Mouse (Mus musculus): ENCODE results near the gene Cdkn1c. TPM values are rescaled to one million over a fixed set of nuclear protein-coding genes. Genes with fewer than 3 reads are reported as not detected.

Gene Cdkn1c
- polyA plus RNA-seq, 1 experiment from 2014 or later: 672 TPM

DNA sequence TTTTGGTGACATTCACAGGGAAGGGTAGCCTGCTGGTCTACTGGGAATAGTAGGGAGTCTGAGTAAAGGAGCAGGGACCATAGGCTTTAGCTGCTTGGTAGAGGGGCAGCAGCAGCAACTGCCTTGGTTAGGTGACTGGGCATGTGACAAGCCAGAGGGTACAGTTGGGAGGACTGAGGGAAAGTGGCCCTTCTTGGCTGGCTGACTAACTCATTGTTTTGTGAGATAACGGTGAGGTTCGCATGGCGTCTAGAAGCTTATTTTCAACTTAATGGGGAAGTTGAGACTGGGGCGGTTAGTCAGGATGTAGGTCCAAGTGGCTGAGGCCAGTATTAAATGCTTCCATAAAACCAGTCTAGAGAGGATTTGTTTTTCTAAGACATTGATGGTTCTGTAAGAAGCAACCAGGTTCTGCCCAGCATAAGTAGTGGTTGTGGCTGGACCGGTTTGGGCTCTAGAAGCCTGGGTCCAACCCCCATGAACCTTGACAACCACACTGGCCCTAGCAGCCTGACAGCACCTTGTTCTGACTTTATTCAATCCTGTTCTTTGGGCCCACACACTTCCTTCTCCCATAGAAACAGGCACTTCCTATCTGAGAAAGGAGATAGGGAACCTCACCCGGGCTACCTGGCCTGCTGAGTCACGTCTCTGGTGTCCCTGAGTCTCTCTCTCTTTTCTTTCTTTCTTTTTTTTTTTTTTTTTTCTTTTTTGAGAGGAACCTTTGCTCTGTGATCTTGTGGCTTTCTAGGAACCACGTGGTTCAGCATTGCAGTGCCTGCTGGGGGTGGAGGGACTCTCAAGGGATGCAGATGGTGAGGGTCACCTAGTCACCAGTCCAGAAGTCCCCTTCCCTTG, 34.5 kb upstream of the Cdkn1c start:
- no peaks in the 10 kb centered on the region for H3K9me3 ChIP-seq
- WGBS: 69% methylated on average over 8 of the region's 8 CpGs
- H3K4me2 ChIP-seq (replicated peaks): no peak overlapping the region
- H3K27me3 ChIP-seq (replicated peaks): peaks cover under 1% of the 10 kb centered on the region; the same call in 1 of the 2 replicates
- H3K9ac ChIP-seq: no peak overlapping the region
- no peak overlapping the region for H3K27ac ChIP-seq
- ATAC-seq: 0 out of 2 replicates have a peak, but pooled peaks have one; percentile 26
- no peaks in the 10 kb centered on the region for H3K36me3 ChIP-seq
- no peak overlapping the region for H3K4me3 ChIP-seq (replicated peaks)
- no peaks in the 10 kb centered on the region for H3K4me1 ChIP-seq (replicated peaks)

DNA sequence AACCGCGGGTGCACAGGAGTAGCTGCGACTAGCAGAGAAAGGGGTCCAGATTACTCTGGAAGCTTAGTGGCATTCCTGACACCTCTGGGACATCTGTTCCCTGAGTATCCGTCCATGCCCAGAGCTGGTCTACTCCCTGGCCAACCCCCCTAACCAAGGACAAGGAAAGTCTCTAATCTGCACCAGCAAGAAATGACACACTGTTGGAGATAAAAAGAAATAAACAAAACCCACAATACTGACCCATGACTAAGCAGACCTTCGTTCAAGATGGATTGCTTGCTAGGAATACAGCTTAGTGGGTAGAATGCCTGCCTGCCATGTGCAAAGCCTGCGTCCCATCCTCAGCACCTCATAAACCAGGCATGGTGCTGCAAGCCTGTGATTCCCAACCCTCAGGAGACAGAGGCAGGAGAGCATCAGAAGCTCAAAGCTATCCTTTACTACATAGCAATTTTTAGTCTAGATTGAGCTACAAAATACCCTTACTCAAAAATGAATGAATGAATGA, 32.8 kb upstream of the Cdkn1c start:
- no peaks in the 10 kb centered on the region for H3K4me1 ChIP-seq (replicated peaks)
- 75% methylated on average over 6 of the region's 6 CpGs for WGBS

DNA sequence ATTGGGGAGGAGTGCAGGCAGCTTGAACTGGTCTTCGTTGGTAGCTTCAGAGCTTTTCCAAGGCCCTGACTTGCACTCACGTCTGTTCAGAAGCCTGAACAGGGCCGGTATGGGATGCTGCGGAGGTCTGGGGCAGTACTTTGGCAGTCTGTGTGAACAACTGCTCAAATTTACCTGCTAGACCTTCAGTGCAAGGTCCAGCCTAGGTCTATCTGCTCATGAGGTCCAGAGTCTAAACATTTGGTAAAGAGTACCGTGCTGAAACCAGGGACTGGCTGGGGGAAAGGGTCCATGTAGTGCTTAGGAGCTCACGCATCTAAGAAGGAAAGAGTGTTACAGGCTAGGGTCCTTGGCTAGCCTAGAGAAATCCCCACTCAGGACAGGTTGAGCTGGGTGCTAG, 28.9 kb upstream of the Cdkn1c start:
- Histone ChIP-seq H3K4me3 (replicated peaks) (no peak overlapping the region), H3K27ac (no peak overlapping the region), H3K9me3 (no peaks in the 10 kb centered on the region), H3K4me2 (replicated peaks) (no peak overlapping the region), H3K4me1 (replicated peaks) (no peaks in the 10 kb centered on the region), H3K9ac (no peak overlapping the region), H3K27me3 (replicated peaks) (no peaks in the 10 kb centered on the region; the same call in 1 of the 2 replicates), H3K36me3 (no peaks in the 10 kb centered on the region)
- WGBS: 80% methylated on average over 6 of the region's 6 CpGs
- ATAC-seq: no peak

More for the DNA sequence above, 32.8 kb upstream of the Cdkn1c start:
- Histone ChIP-seq H3K27me3 (replicated peaks) (no peaks in the 10 kb centered on the region; the same call in 1 of the 2 replicates), H3K9ac (no peak overlapping the region), H3K4me2 (replicated peaks) (no peak overlapping the region), H3K4me3 (replicated peaks) (no peak overlapping the region), H3K27ac (no peak overlapping the region), H3K9me3 (no peaks in the 10 kb centered on the region), H3K36me3 (no peaks in the 10 kb centered on the region)
- ATAC-seq: no peak

DNA sequence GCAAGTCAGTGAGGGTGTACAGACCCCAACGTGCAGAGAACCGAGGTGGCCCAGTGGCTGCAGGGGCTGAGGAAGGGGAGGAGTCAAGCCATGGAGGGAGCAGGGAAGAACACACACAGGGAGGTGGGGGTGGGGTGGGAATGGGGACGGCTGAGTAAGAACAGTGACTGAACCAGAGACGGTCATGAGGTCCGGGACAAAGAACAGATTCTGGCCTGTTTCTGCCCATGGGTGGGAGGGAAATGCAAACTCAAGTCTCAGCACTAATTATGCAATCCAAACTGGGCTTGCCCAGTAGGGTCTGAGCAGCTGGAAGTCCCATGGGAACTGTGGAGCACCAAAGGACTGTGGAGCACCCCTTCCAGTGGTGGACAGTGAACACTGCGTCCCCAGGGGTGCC, 21.7 kb upstream of the Cdkn1c start:
- H3K36me3 ChIP-seq: no peaks in the 10 kb centered on the region
- WGBS: 10% methylated on average over 6 of the region's 6 CpGs
- no peaks in the 10 kb centered on the region for H3K27me3 ChIP-seq (replicated peaks)
- no peak overlapping the region for H3K4me2 ChIP-seq (replicated peaks)
- H3K9ac ChIP-seq: no peak overlapping the region
- 0 out of 2 replicates have a peak, but pooled peaks cover 5% of the 10 kb centered on the region for H3K4me1 ChIP-seq (replicated peaks)
- H3K27ac ChIP-seq: no peak overlapping the region
- 0 out of 2 replicates have a peak, but pooled peaks have one; percentile 32 for ATAC-seq
- H3K4me3 ChIP-seq (replicated peaks): no peak overlapping the region
- H3K9me3 ChIP-seq: no peaks in the 10 kb centered on the region

DNA sequence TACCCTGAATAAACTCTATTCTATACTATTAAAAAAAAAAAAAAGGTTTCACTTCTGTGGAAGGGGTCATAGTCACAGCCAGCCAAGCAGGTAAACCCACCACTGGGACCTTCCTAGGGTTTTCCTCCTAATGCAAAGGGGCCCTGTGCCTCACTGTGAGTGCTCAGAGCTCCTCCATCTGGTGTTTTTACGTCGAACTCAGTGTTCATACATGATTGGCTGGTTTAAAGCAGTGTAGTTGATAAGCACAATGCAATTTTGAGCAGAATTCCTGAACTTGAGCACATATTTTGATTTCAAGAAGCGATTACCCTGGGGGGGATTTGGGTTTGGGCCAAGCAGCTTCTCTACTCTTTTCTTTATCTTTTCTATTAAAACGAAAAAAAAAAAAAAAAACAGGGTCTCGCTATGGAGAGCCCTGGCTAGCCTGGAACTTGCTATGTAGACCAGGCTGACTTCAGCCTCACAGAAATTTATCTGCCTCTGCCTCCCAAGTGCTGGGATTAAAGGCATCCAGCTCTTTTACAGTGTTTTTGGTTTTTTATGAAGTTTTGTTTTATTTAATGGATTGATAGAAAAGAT, 21.0 kb upstream of the Cdkn1c start:
- Histone ChIP-seq H3K27me3 (replicated peaks) (no peaks in the 10 kb centered on the region), H3K4me3 (replicated peaks) (no peak overlapping the region), H3K4me2 (replicated peaks) (no peak overlapping the region), H3K9ac (no peak overlapping the region), H3K27ac (no peak overlapping the region), H3K9me3 (no peaks in the 10 kb centered on the region), H3K36me3 (no peaks in the 10 kb centered on the region), H3K4me1 (replicated peaks) (0 out of 2 replicates have a peak, but pooled peaks cover 9% of the 10 kb centered on the region)
- 57% methylated on average over 5 of the region's 5 CpGs for WGBS
- ATAC-seq: no peak

DNA sequence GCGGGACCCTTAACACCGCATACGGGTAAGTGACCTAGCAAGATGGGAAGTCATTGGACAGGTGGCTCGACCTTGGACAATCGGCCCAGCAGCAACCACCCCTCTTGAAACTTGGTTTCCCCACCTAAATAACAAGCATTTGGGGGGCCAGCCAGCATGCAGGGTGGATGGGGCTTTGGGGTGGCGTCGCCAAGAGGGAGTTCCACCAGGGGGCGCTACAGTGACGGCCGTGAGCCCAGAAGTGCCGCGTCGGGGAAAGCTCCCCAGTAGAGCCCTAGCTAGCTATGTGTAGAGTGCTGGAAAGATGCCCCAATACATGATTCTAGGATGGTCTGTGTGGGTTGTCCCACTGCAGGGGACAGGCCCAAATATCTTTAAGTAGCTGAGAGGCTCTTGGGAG, 19.6 kb upstream of the Cdkn1c start:
- Histone ChIP-seq H3K27me3 (replicated peaks) (no peaks in the 10 kb centered on the region), H3K4me1 (replicated peaks) (peaks cover 12% of the 10 kb centered on the region; the same call in 1 of the 2 replicates), H3K36me3 (no peaks in the 10 kb centered on the region), H3K4me3 (replicated peaks) (no peak overlapping the region), H3K9me3 (no peaks in the 10 kb centered on the region), H3K9ac (no peak overlapping the region), H3K27ac (no peak overlapping the region), H3K4me2 (replicated peaks) (no peak overlapping the region)
- no peak for ATAC-seq
- 36% methylated on average over 13 of the region's 13 CpGs for WGBS

DNA sequence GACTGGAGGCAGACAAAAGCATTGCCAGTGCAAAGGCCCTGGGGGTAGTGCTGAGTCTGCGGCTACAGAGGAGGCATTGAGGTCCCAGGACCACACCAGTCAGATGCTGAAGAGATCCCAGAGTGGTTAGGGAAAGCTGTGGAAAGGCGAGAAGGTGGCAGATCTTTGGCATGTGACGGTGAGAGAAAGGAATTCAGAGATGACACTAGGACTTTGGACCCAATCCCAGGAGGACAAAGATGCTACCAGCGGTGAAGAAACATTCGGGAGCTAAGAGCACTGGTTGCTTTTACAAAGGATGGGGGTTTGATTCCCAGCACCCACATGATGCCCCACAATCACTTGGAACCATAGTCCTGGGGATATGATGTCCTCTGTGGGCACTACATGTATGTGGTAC, 16.9 kb upstream of the Cdkn1c start:
- Histone ChIP-seq H3K27me3 (replicated peaks) (no peaks in the 10 kb centered on the region), H3K4me3 (replicated peaks) (no peak overlapping the region), H3K9ac (no peak overlapping the region), H3K4me1 (replicated peaks) (peaks cover 13% of the 10 kb centered on the region; the same call in 1 of the 2 replicates), H3K9me3 (no peaks in the 10 kb centered on the region), H3K4me2 (replicated peaks) (no peak overlapping the region), H3K27ac (no peak overlapping the region), H3K36me3 (no peaks in the 10 kb centered on the region)
- 89% methylated on average over 5 of the region's 5 CpGs for WGBS
- no peak for ATAC-seq

DNA sequence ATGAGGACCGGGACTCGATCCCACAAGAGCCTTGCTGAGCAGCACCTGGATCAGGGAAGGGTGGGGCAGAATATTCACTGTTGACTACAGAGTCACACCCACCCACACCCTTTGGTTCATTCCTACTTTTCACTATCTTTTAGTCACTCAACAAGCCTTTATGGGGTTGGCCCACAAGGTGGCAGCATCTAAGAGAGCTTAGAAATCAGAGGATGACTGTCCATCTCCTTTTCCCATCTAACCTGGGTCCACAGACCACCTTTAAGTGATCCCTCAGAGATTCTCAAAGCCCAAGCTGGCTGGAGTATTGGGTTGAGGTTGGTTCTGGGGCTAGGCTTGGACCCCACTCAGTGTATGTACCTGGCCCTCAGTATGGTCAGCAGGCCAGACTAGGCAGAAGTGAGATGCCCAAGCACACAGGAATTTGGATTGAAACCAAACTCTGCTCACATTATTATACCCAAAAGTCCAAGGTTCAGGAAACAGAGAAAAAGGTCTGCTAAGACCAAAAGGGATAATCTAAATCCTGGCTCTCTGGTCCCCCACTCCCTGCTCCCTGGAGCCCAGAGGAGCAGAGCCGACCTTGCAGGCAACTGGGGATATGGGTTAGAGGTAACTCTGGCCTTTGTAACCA, 16.0 kb upstream of the Cdkn1c start:
- Histone ChIP-seq H3K4me3 (replicated peaks) (no peak overlapping the region), H3K9ac (no peak overlapping the region), H3K27me3 (replicated peaks) (no peaks in the 10 kb centered on the region), H3K36me3 (no peaks in the 10 kb centered on the region), H3K27ac (no peak overlapping the region), H3K4me1 (replicated peaks) (peaks cover 8% of the 10 kb centered on the region; the same call in 1 of the 2 replicates), H3K4me2 (replicated peaks) (no peak overlapping the region), H3K9me3 (no peaks in the 10 kb centered on the region)
- 76% methylated on average over 3 of the region's 3 CpGs for WGBS
- no peak for ATAC-seq

DNA sequence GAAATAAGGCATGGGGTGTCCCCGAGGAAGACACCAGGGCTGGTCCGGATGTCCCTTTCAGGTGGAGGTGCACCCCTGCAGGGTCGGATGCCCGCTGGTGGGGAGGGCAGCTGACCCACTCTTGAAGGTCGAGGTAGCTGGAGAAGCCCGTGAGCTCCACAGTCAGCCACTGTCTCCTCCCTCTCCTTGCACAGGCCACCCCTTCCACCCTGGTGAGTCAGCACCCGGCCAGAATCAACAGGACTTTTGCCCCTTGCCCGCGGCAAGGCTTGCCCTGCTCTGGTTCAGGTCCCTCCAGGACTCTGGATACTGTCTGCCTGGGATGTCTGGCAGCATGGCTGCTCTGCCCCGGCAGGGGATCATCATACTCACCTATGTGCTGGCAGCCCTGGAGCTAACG, 15.0 kb upstream of the Cdkn1c start:
- peak; percentile 67 for ATAC-seq
- no peak overlapping the region for H3K4me3 ChIP-seq (replicated peaks)
- 55% methylated on average over 11 of the region's 11 CpGs for WGBS
- H3K4me1 ChIP-seq (replicated peaks): peaks cover 8% of the 10 kb centered on the region; the same call in 1 of the 2 replicates
- no peak overlapping the region for H3K9ac ChIP-seq
- H3K4me2 ChIP-seq (replicated peaks): no peak overlapping the region
- no peaks in the 10 kb centered on the region for H3K36me3 ChIP-seq
- H3K9me3 ChIP-seq: no peaks in the 10 kb centered on the region
- H3K27me3 ChIP-seq (replicated peaks): no peaks in the 10 kb centered on the region
- H3K27ac ChIP-seq: no peak overlapping the region

DNA sequence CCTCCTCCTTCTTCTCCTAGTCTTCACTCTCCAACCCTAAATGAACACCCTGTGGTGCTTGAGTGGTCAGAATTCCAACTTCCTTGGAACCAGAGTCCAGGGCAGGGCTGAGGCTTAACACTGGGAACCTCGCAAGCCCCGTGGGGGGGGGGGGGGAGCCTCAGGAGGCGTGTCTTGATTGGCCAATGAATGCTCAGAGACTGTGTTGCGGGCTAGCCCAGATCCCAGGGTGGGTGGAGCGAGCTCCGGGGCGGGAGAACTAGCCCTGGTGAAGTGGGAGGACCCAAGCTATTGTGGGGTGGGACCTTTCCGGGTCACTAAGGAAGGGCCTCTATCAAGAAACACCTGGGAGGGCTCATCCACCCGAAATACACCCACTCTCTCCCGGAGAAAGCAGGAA, 14.0 kb upstream of the Cdkn1c start:
- no peaks in the 10 kb centered on the region for H3K36me3 ChIP-seq
- no peak overlapping the region for H3K27ac ChIP-seq
- H3K27me3 ChIP-seq (replicated peaks): no peaks in the 10 kb centered on the region
- H3K9ac ChIP-seq: no peak overlapping the region
- 37% methylated on average over 10 of the region's 10 CpGs for WGBS
- ATAC-seq: peak; percentile 57
- H3K9me3 ChIP-seq: no peaks in the 10 kb centered on the region
- H3K4me1 ChIP-seq (replicated peaks): peaks cover 11% of the 10 kb centered on the region; the same call in 1 of the 2 replicates
- H3K4me3 ChIP-seq (replicated peaks): no peak overlapping the region
- H3K4me2 ChIP-seq (replicated peaks): peak overlapping the region; percentile 38

DNA sequence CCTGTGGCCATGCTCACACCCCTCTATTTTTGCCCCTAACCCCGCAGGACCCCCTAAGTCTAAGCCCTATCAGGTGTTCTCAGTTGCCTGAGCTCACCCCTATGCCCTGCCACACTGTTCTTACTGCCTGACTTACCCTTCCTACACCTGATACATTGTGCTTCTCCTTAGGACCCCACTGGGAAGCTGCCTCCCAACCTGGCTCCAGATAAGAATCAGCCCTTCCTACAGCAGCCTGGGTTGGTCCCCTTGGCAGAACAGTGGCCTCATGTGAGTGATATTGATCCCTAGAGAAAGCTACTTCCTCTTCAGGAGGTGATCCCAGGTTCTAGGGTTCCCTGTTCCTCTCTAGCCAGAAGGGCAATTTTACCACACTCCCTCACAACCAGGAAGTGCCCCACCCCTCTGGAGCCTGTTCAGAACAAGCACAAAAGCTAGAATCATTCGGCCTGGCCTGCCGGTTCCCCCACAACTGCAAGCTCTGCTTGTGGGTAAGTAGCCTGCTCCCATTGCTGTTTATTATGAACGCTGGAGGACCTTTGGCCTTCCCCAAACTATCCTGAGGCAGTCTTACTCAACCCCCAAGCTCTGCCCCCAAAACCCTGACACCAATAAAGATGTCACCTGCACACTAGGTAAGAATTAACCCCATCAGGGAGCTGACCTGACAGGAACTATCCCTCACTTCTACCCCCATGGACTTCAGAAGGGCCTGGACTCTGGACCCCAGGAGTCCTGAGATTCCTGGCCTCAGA, 12.7 kb upstream of the Cdkn1c start, which contains the start of gene Slc22a18:
Slc22a18 (plus strand) TSS at position 390 of the 755 bp plus-strand sequence.
- H3K9me3 ChIP-seq: no peaks in the 10 kb centered on the region
- peak within 1 kb of the TSS; percentile 17 for H3K4me3 ChIP-seq (replicated peaks)
- H3K27me3 ChIP-seq (replicated peaks): no peaks in the 10 kb centered on the region
- no peaks in the 10 kb centered on the region for H3K36me3 ChIP-seq
- H3K4me2 ChIP-seq (replicated peaks): peak within 1 kb of the TSS; percentile 38
- H3K4me1 ChIP-seq (replicated peaks): peaks cover 12% of the 10 kb centered on the region; the same call in 1 of the 2 replicates
- H3K27ac ChIP-seq: peak within 1 kb of the TSS; percentile 29; the same call in 1 of the 2 replicates
- no peak within 1 kb of the TSS for H3K9ac ChIP-seq
- 26% methylated on average over 4 of the region's 4 CpGs for WGBS
- ATAC-seq: peak; percentile 67

Measured in intestine, embryonic 15.5 days (tissue).